Mouse (Mus musculus) megakaryocyte, embryonic 14.5 days (primary cell): Measurements from ENCODE around the gene Gpr35.

Experiments
- FLI1 ChIP-seq: IDR thresholded peaks from 2 replicates; pipeline ENCODE4 v1.6.1; 2012; ENCODE audit warnings: low read length, inconsistent platforms, mixed read lengths
- GATA1 ChIP-seq: IDR thresholded peaks from 3 replicates; pipeline ENCODE4 v1.6.1; 2012; ENCODE audit warnings: mixed read lengths, low read length, inconsistent platforms, borderline replicate concordance

- TF ChIP-seq GATA1 (no peak), FLI1 (no peak)
Measured at GRCm38 (mm10) chr1:92971879-92972795, 21.5 kb downstream of the Gpr35 start.
